Mouse (Mus musculus) forebrain, embryonic 12.5 days (tissue): ENCODE results near the gene Ptpn13. TPM values are rescaled to one million over a fixed set of nuclear protein-coding genes. Genes with fewer than 3 reads are reported as not detected.

Source experiments
- ATAC-seq: fragments of 200-750 bp; cut with Nextera tagmentation; 2 replicates; pipeline ENCODE4 v1.8.0; 2017; ENCODE audit warnings: moderate TSS enrichment; ENCODE audit not compliant: low FRiP score
- H3K27ac ChIP-seq: fragments of 300-500 bp; sonication (generic); 2 replicates; pipeline ENCODE4 v1.5.1; 2016; ENCODE audit warnings: mild to moderate bottlenecking
- H3K27me3 ChIP-seq: fragments of 300-500 bp; sonication (generic); 2 replicates; pipeline ENCODE4 v1.6.1; 2016; ENCODE audit warnings: mild to moderate bottlenecking
- H3K36me3 ChIP-seq: fragments of 300-500 bp; sonication (generic); replicated peaks from 2 replicates; pipeline ENCODE4 v1.6.1; 2016; ENCODE audit warnings: mild to moderate bottlenecking
- H3K4me1 ChIP-seq: fragments of 300-500 bp; sonication (generic); 2 replicates; pipeline ENCODE4 v1.6.1; 2016
- H3K4me2 ChIP-seq: fragments of 300-500 bp; sonication (generic); 2 replicates; pipeline ENCODE4 v1.6.1; 2016; ENCODE audit warnings: mild to moderate bottlenecking, moderate library complexity
- H3K4me3 ChIP-seq: fragments of 300-500 bp; sonication (generic); replicated peaks from 2 replicates; pipeline ENCODE4 v1.5.1; 2016; ENCODE audit warnings: mild to moderate bottlenecking
- H3K9ac ChIP-seq: fragments of 300-500 bp; sonication (generic); 2 replicates; pipeline ENCODE4 v1.6.1; 2016; ENCODE audit warnings: mild to moderate bottlenecking
- H3K9me3 ChIP-seq: fragments of 300-500 bp; sonication (generic); 2 replicates; pipeline ENCODE4 v1.6.1; 2016
- WGBS: fragments of 180-500 bp; shearing (Covaris S2); methylation state at CpG from one replicate; pipeline ENCODE4 v1.1.7; 2016; 5-methylcytosine and 5-hydroxymethylcytosine counted together
- polyA plus RNA-seq: library from polyadenylated mRNA; unstranded; fragments of >200 nt; fragmentation: Nextera tagmentation; extraction: Ambion mirVana; gene quantifications from 2 replicates; pipeline ENCODE4 v1.2.1, GENCODE M21; 2016

The Ptpn13 gene
- polyA plus RNA-seq, 1 experiment from 2014 or later, result 14.4 TPM

- WGBS, result 86% methylated on average over 8 of the region's 8 CpGs
- no peak for ATAC-seq
- Histone ChIP-seq H3K27me3 (no peaks in the 10 kb centered on the region), H3K36me3 (peaks cover 5% of the 10 kb centered on the region), H3K4me3 (no peak overlapping the region), H3K9ac (no peak overlapping the region), H3K4me2 (no peak overlapping the region), H3K9me3 (no peaks in the 10 kb centered on the region), H3K4me1 (peaks cover 4% of the 10 kb centered on the region; the same call in 1 of the 2 replicates), H3K27ac (no peak overlapping the region)
These were observed 167.7 kb downstream of the Ptpn13 start for GRCm38 (mm10) chr5:103592706-103593105.

GRCm38 (mm10) chr5:103593575-103593974 lies 168.6 kb downstream of the Ptpn13 start:
- Histone ChIP-seq H3K4me1 (peaks cover 4% of the 10 kb centered on the region; the same call in 1 of the 2 replicates), H3K9ac (no peak overlapping the region), H3K4me2 (no peak overlapping the region), H3K36me3 (peaks cover 5% of the 10 kb centered on the region), H3K4me3 (no peak overlapping the region), H3K27me3 (no peaks in the 10 kb centered on the region), H3K9me3 (no peaks in the 10 kb centered on the region), H3K27ac (no peak overlapping the region)
- WGBS, result 88% methylated on average over 9 of the region's 9 CpGs
- no peak for ATAC-seq

- no peaks in the 10 kb centered on the region for H3K27me3 ChIP-seq
- ATAC-seq, result no peak
- H3K9me3 ChIP-seq, result no peaks in the 10 kb centered on the region
- WGBS, result 81% methylated on average over 13 of the region's 13 CpGs
- peak overlapping the region; percentile 53; the same call in 1 of the 2 replicates for H3K27ac ChIP-seq
- H3K4me1 ChIP-seq, result peaks cover 4% of the 10 kb centered on the region; the same call in 1 of the 2 replicates
- H3K4me2 ChIP-seq, result no peak overlapping the region
- H3K36me3 ChIP-seq, result no peaks in the 10 kb centered on the region; the same call in 1 of the 2 replicates
- H3K9ac ChIP-seq, result no peak overlapping the region
- no peak overlapping the region for H3K4me3 ChIP-seq
These were observed 170.6 kb downstream of the Ptpn13 start for GRCm38 (mm10) chr5:103595394-103596226.

- no peaks in the 10 kb centered on the region for H3K36me3 ChIP-seq
- H3K4me2 ChIP-seq, result no peak overlapping the region
- H3K9ac ChIP-seq, result no peak overlapping the region
- no peaks in the 10 kb centered on the region for H3K27me3 ChIP-seq
- WGBS, result 73% methylated on average over 14 of the region's 14 CpGs
- no peak overlapping the region for H3K4me3 ChIP-seq
- no peaks in the 10 kb centered on the region for H3K9me3 ChIP-seq
- H3K4me1 ChIP-seq, result peaks cover 4% of the 10 kb centered on the region; the same call in 1 of the 2 replicates
- peak overlapping the region; percentile 53; the same call in 1 of the 2 replicates for H3K27ac ChIP-seq
- ATAC-seq, result peak; percentile 64
These were observed 171.6 kb downstream of the Ptpn13 start for GRCm38 (mm10) chr5:103596467-103597146.

GRCm38 (mm10) chr5:103597604-103598003 lies 172.6 kb downstream of the Ptpn13 start:
- peaks cover 4% of the 10 kb centered on the region; the same call in 1 of the 2 replicates for H3K4me1 ChIP-seq
- no peak overlapping the region for H3K4me2 ChIP-seq
- no peak overlapping the region for H3K27ac ChIP-seq
- WGBS, result 74% methylated on average over 6 of the region's 6 CpGs
- no peak overlapping the region for H3K4me3 ChIP-seq
- H3K27me3 ChIP-seq, result no peaks in the 10 kb centered on the region
- no peak for ATAC-seq
- no peaks in the 10 kb centered on the region for H3K9me3 ChIP-seq
- H3K9ac ChIP-seq, result no peak overlapping the region
- no peaks in the 10 kb centered on the region for H3K36me3 ChIP-seq

- Histone ChIP-seq H3K4me3 (no peak overlapping the region), H3K27me3 (no peaks in the 10 kb centered on the region), H3K9ac (no peak overlapping the region), H3K27ac (no peak overlapping the region), H3K4me2 (no peak overlapping the region), H3K4me1 (peaks cover 9% of the 10 kb centered on the region), H3K36me3 (no peaks in the 10 kb centered on the region), H3K9me3 (no peaks in the 10 kb centered on the region)
- ATAC-seq, result no peak
- WGBS, result 92% methylated on average over 9 of the region's 9 CpGs
These were observed 173.3 kb downstream of the Ptpn13 start for GRCm38 (mm10) chr5:103598264-103598663.

- Histone ChIP-seq H3K27me3 (no peaks in the 10 kb centered on the region), H3K9ac (no peak overlapping the region), H3K4me2 (no peak overlapping the region), H3K36me3 (no peaks in the 10 kb centered on the region), H3K27ac (no peak overlapping the region), H3K9me3 (no peaks in the 10 kb centered on the region), H3K4me3 (no peak overlapping the region), H3K4me1 (peaks cover 13% of the 10 kb centered on the region)
- 88% methylated on average over 5 of the region's 5 CpGs for WGBS
- no peak for ATAC-seq
These were observed 173.9 kb downstream of the Ptpn13 start for GRCm38 (mm10) chr5:103598881-103599280.

GRCm38 (mm10) chr5:103603115-103603893 lies 178.3 kb downstream of the Ptpn13 start:
- no peak overlapping the region for H3K27ac ChIP-seq
- H3K36me3 ChIP-seq, result no peaks in the 10 kb centered on the region
- no peaks in the 10 kb centered on the region for H3K27me3 ChIP-seq
- WGBS, result 27% methylated on average over 11 of the region's 11 CpGs
- no peak overlapping the region; the same call in 1 of the 2 replicates for H3K4me2 ChIP-seq
- H3K9ac ChIP-seq, result no peak overlapping the region
- H3K4me1 ChIP-seq, result peaks cover 10% of the 10 kb centered on the region
- H3K4me3 ChIP-seq, result no peak overlapping the region
- ATAC-seq, result no peak
- H3K9me3 ChIP-seq, result no peaks in the 10 kb centered on the region

- H3K36me3 ChIP-seq, result no peaks in the 10 kb centered on the region
- no peak for ATAC-seq
- H3K4me2 ChIP-seq, result no peak overlapping the region
- 89% methylated on average over 7 of the region's 7 CpGs for WGBS
- no peak overlapping the region for H3K9ac ChIP-seq
- H3K4me1 ChIP-seq, result peaks cover 10% of the 10 kb centered on the region
- H3K27ac ChIP-seq, result no peak overlapping the region
- no peaks in the 10 kb centered on the region for H3K9me3 ChIP-seq
- no peaks in the 10 kb centered on the region for H3K27me3 ChIP-seq
- no peak overlapping the region for H3K4me3 ChIP-seq
These were observed 180.7 kb downstream of the Ptpn13 start for GRCm38 (mm10) chr5:103605707-103606106.

- no peak overlapping the region for H3K4me2 ChIP-seq
- no peak overlapping the region for H3K9ac ChIP-seq
- no peaks in the 10 kb centered on the region for H3K27me3 ChIP-seq
- H3K9me3 ChIP-seq, result no peaks in the 10 kb centered on the region
- no peak for ATAC-seq
- H3K36me3 ChIP-seq, result no peaks in the 10 kb centered on the region
- no peaks in the 10 kb centered on the region for H3K4me1 ChIP-seq
- H3K27ac ChIP-seq, result no peak overlapping the region
- no peak overlapping the region for H3K4me3 ChIP-seq
- 79% methylated on average over 5 of the region's 5 CpGs for WGBS
These were observed 185.2 kb downstream of the Ptpn13 start for GRCm38 (mm10) chr5:103610148-103610547.

GRCm38 (mm10) chr5:103610856-103611472 lies 186.0 kb downstream of the Ptpn13 start:
- H3K36me3 ChIP-seq, result no peaks in the 10 kb centered on the region
- no peak overlapping the region for H3K9ac ChIP-seq
- no peaks in the 10 kb centered on the region for H3K4me1 ChIP-seq
- 91% methylated on average over 10 of the region's 10 CpGs for WGBS
- no peak overlapping the region for H3K27ac ChIP-seq
- no peak for ATAC-seq
- H3K27me3 ChIP-seq, result no peaks in the 10 kb centered on the region
- H3K4me3 ChIP-seq, result no peak overlapping the region
- no peak overlapping the region for H3K4me2 ChIP-seq
- no peaks in the 10 kb centered on the region for H3K9me3 ChIP-seq

GRCm38 (mm10) chr5:103612316-103612715 lies 187.3 kb downstream of the Ptpn13 start:
- no peak overlapping the region for H3K4me3 ChIP-seq
- 89% methylated on average over 7 of the region's 7 CpGs for WGBS
- H3K4me1 ChIP-seq, result no peaks in the 10 kb centered on the region
- H3K27me3 ChIP-seq, result no peaks in the 10 kb centered on the region
- no peaks in the 10 kb centered on the region for H3K36me3 ChIP-seq
- no peaks in the 10 kb centered on the region for H3K9me3 ChIP-seq
- ATAC-seq, result no peak
- H3K27ac ChIP-seq, result no peak overlapping the region
- no peak overlapping the region for H3K4me2 ChIP-seq
- no peak overlapping the region for H3K9ac ChIP-seq
